Mouse (Mus musculus): Measurements from ENCODE around the gene Tbc1d13. TPM values are rescaled to one million over a fixed set of nuclear protein-coding genes. Genes with fewer than 3 reads are reported as not detected.
"Not testable (repeated sequence)": the region's sequence is repeated elsewhere in the genome, so short reads cannot be mapped to it uniquely, and the experiment has no call there.

Gene Tbc1d13
- polyA plus RNA-seq, 1 experiment from 2014 or later, result 11.3 TPM

DNA sequence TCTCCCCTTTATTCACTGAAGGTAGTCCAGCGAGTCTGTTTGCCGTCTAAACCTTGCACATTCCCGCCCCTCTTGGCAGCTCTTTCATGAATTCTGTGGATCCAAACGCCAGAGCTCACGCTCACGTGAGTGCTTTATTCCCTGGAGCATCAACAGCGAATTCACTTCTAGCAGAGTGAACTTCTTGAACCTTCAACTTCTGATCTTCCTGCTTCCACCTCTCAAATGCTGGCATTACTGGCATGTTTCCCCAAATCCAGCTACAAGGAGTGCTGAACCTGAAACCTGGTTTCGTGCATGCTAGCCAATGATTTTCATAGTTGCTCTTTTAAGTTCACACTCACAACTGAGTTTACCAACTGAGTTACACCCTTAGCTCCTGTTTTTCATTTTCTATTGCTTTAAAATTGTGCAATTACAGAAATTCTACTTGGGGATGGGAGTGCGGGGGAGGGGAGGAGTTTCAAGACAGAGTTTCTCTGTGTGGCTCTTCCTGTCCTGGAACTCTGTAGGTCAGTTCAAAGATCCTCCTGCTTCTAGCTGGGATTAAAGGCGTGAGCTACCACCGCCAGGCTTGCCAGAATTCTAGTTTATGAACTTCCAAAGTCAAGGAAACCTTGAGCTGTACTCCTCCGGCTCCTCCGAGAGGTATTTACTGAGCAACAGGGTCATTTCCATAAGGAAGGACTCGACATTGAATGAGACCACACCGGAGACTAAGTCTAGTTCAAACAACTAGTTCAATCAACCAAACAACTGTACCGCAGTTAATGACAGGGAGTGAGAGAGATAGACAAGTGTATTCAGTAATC lies 539 bp upstream of the Tbc1d13 start:
- Histone ChIP-seq H3K4me2 (peak overlapping the region; percentile 93), H3K9ac (replicated peaks) (peak overlapping the region; percentile 29), H3K36me3 (peaks cover 17% of the 10 kb centered on the region), H3K9me3 (replicated peaks) (no peaks in the 10 kb centered on the region), H3K27ac (replicated peaks) (no peak overlapping the region; the same call in none of the 2 replicates), H3K4me1 (peaks cover 42% of the 10 kb centered on the region), H3K27me3 (replicated peaks) (no peaks in the 10 kb centered on the region), H3K4me3 (replicated peaks) (peak overlapping the region; percentile 86)
- ATAC-seq (ENCODE audit: low FRiP score), result peak; percentile 15; the same call in 1 of the 2 replicates
- 27% methylated on average over 16 of the region's 16 CpGs for WGBS

DNA sequence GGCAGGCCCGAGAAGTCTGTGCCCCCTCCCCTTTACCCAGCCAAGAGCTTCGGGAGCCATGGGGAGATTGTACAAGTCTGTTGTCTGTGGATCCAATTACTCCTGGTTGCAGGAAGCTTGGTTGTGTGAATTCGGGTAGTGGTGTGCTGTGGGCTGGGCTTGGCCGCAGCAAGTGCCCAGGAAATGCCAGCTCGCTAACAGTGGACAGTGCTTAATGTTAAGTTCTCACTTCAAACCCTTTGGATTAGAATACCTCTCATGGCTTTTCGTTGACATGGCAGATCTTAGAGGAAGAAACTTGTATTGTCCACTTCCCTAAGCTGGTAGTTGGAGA lies 799 bp downstream of the Tbc1d13 start:
- H3K27ac ChIP-seq (replicated peaks), result peak overlapping the region; percentile 87
- 23% methylated on average over 6 of the region's 6 CpGs for WGBS
- H3K27me3 ChIP-seq (replicated peaks), result no peaks in the 10 kb centered on the region
- H3K4me2 ChIP-seq, result peak overlapping the region; percentile 93
- H3K9me3 ChIP-seq (replicated peaks), result no peaks in the 10 kb centered on the region
- ATAC-seq (ENCODE audit: low FRiP score), result peak; percentile 28; the same call in 1 of the 2 replicates
- H3K36me3 ChIP-seq, result peaks cover 17% of the 10 kb centered on the region
- H3K9ac ChIP-seq (replicated peaks), result peak overlapping the region; percentile 76
- peaks cover 42% of the 10 kb centered on the region for H3K4me1 ChIP-seq
- peak overlapping the region; percentile 86 for H3K4me3 ChIP-seq (replicated peaks)

DNA sequence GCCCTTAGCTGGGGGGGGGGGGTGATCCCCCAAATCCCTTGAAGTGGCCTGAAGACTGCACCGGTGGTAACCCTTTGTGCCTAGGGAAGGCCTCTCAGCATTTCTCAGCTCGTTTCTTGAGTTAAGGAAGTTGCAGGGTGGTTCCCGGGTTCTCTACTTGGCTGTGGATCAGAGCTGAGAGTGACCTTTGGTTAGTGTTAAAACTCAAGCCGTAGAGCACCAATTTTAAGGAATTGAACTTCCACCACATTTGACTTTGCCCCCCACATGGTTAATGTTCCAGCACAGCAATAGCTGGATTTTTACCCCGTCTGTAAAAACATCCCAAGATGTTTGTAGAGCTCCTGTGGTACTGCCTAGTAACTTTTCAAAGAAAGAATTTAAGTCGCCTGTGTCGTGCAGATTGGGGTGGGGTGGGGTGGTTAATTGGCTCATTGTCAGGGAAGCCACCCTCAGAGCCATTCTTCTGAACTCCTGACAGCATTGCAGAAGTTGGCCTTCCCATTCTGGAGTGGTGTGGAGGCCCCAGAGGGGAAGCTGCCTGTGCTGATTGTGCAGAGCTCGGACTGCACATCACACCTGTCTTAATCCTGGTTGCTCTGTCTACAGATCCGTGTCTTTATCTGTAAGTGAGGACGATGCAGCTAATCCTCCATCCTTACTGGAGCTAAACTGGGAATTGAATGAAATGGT lies 1.5 kb downstream of the Tbc1d13 start:
- H3K4me2 ChIP-seq, result peak overlapping the region; percentile 93
- peak overlapping the region; percentile 76 for H3K9ac ChIP-seq (replicated peaks)
- no peaks in the 10 kb centered on the region for H3K27me3 ChIP-seq (replicated peaks)
- peak overlapping the region; percentile 87; the same call in 1 of the 2 replicates for H3K27ac ChIP-seq (replicated peaks)
- peak overlapping the region; percentile 86 for H3K4me3 ChIP-seq (replicated peaks)
- H3K4me1 ChIP-seq, result peaks cover 42% of the 10 kb centered on the region
- peaks cover 18% of the 10 kb centered on the region for H3K36me3 ChIP-seq
- no peak for ATAC-seq (ENCODE audit: low FRiP score)
- H3K9me3 ChIP-seq (replicated peaks), result no peaks in the 10 kb centered on the region
- 47% methylated on average over 10 of the region's 10 CpGs for whole genome bisulfite sequencing

DNA sequence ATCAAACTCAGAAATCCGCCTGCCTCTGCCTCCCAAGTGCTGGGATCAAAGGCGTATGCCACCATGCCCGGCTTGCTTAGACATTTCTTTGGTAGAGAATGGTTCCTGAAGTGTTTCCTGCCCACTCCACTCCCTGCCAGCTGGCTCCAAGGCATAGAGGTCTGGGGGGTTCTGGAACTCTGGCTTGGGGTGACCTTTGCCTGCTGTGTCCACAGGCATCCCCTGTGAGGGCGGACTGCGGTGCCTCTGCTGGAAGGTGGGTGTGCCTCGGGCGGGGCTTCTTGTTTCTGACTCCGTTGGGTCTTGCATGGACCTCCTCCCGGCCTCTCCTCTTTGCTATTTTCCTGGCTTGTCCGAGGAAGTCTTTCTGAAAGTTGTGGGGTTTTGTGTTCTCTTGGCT lies 2.9 kb downstream of the Tbc1d13 start:
- no peak overlapping the region for H3K27ac ChIP-seq (replicated peaks)
- H3K36me3 ChIP-seq, result peaks cover 32% of the 10 kb centered on the region
- H3K9ac ChIP-seq (replicated peaks), result no peak overlapping the region
- H3K4me2 ChIP-seq, result no peak overlapping the region
- 92% methylated on average over 10 of the region's 10 CpGs for WGBS
- H3K4me3 ChIP-seq (replicated peaks), result no peak overlapping the region
- ATAC-seq (ENCODE audit: low FRiP score), result no peak
- H3K27me3 ChIP-seq (replicated peaks), result no peaks in the 10 kb centered on the region
- H3K4me1 ChIP-seq, result peaks cover 42% of the 10 kb centered on the region
- H3K9me3 ChIP-seq (replicated peaks), result no peaks in the 10 kb centered on the region

DNA sequence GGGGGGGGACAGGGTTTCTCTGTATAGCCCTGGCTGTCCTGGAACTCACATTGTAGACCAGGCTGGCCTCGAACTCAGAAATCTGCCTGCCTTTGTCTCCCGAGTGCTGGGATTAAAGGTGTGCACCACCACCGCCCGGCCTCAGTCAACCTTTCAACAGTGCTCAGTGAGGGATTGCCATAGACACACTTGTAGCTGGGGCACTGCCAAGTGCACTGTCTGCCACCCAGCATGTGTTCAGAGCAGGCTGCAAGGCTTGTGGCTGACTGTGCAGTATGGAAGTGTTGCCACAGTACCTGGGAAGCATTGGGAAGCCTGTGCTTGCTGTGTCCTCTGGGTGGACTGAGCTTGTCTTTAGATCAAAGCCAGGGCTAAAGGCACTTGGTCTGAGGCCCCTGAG lies 6.5 kb downstream of the Tbc1d13 start:
- H3K36me3 ChIP-seq, result peaks cover 67% of the 10 kb centered on the region
- H3K9ac ChIP-seq (replicated peaks); ATAC-seq (ENCODE audit: low FRiP score): not testable (repeated sequence)

DNA sequence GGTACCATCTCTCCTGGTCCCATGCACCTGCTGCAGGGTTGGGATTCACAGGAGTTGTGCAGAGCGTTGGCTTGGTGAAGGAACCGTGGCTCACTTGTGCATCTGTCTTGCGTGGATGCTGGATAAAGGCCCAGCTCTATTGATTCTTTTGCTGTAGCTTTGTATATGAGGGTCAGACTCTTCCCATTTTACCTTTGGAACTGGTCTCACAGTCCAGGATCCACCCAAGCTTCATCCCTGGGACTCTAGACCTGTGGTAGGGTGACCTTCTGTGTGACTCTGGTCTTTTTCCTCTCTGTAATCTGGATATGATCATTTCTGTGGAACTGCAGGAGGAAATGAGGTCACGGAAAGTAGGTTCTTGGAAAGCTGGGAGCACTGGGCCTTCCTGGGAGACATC lies 10.9 kb downstream of the Tbc1d13 start:
- peaks cover 91% of the 10 kb centered on the region for H3K36me3 ChIP-seq

More for the DNA sequence above, 6.5 kb downstream of the Tbc1d13 start:
- H3K27me3 ChIP-seq (replicated peaks); H3K27ac ChIP-seq (replicated peaks); H3K9me3 ChIP-seq (replicated peaks); H3K4me2 ChIP-seq; H3K4me3 ChIP-seq (replicated peaks): not testable (repeated sequence)
- peaks cover 24% of the 10 kb centered on the region for H3K4me1 ChIP-seq
- 93% methylated on average over 4 of the region's 4 CpGs for WGBS

DNA sequence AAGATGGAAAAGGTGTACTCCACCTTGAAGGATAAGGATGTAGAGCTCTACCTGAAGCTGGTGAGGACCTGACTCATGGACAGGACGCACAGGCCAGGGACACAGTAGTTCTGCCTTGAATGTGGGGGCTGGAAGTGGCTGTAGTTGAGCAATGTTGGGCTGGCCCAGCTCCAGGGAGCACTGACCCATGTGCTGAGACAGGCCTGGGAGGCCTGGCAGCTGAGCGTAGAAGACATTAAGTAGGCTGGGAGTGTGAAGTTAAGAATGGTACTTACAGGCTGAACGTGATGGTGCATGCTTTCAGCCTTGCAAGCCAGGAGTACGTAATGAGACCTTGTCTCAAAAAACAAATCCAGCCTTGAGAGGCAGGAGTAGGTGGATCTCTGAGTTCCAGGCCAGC lies 13.9 kb downstream of the Tbc1d13 start:
- no peak for ATAC-seq (ENCODE audit: low FRiP score)
- H3K27ac ChIP-seq (replicated peaks), result no peak overlapping the region
- peaks cover 79% of the 10 kb centered on the region for H3K36me3 ChIP-seq
- no peak overlapping the region for H3K4me2 ChIP-seq
- no peaks in the 10 kb centered on the region for H3K9me3 ChIP-seq (replicated peaks)
- no peaks in the 10 kb centered on the region for H3K27me3 ChIP-seq (replicated peaks)
- no peak overlapping the region for H3K4me3 ChIP-seq (replicated peaks)
- H3K9ac ChIP-seq (replicated peaks), result no peak overlapping the region
- WGBS, result 87% methylated on average over 4 of the region's 4 CpGs
- H3K4me1 ChIP-seq, result no peaks in the 10 kb centered on the region

More for the DNA sequence above, 10.9 kb downstream of the Tbc1d13 start:
- 96% methylated on average over 4 of the region's 4 CpGs for WGBS
- no peaks in the 10 kb centered on the region for H3K4me1 ChIP-seq
- H3K27me3 ChIP-seq (replicated peaks), result no peaks in the 10 kb centered on the region
- no peak overlapping the region for H3K9ac ChIP-seq (replicated peaks)
- H3K27ac ChIP-seq (replicated peaks), result no peak overlapping the region
- H3K9me3 ChIP-seq (replicated peaks), result no peaks in the 10 kb centered on the region
- H3K4me2 ChIP-seq, result no peak overlapping the region
- H3K4me3 ChIP-seq (replicated peaks), result no peak overlapping the region
- ATAC-seq (ENCODE audit: low FRiP score), result no peak

DNA sequence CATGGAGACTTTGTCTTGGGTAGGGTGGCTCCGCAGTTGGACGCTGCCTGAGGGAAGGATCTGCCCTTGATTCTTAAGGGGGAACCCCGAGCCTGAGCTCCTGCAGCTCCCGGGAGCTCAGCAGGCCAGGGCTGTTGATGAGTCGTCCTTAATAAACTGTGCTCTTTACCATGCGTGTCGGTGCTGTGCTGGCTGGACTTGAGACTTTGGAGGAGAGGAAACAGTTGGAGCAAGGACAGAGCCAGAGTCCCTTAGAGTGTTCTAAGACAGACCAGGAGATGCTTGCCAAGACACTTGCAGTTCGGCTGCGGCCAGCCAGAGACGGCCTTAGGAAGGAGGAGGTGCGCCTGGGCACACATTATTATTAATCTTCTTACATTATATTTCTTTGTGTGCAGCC lies 18.3 kb downstream of the Tbc1d13 start:
- H3K9ac ChIP-seq (replicated peaks), result no peak overlapping the region
- 90% methylated on average over 11 of the region's 11 CpGs for WGBS
- no peak overlapping the region for H3K4me2 ChIP-seq
- H3K27ac ChIP-seq (replicated peaks), result no peak overlapping the region
- no peak for ATAC-seq (ENCODE audit: low FRiP score)
- H3K36me3 ChIP-seq, result peaks cover 39% of the 10 kb centered on the region
- H3K4me1 ChIP-seq, result no peaks in the 10 kb centered on the region
- no peaks in the 10 kb centered on the region for H3K27me3 ChIP-seq (replicated peaks)
- no peaks in the 10 kb centered on the region for H3K9me3 ChIP-seq (replicated peaks)
- H3K4me3 ChIP-seq (replicated peaks), result no peak overlapping the region

DNA sequence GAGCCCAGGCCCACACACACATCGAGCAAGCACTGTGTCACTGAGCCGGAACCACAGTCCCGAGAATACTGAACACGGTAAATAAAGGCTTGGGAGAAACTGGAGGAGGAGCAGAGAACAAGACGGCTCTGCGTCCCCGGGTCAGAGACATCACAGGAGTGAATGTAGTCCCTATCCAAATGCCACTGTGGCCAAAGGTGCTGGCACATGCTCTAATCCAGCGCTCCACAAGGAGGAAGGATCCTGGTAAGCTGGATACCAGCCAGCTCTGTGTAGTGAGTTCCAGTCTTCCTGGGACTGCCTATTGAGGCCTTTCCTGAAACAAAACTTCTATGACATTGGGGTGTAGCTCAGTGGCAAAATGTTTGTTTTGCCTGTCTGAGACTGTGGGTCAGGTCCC lies 19.1 kb downstream of the Tbc1d13 start:
- no peak for ATAC-seq (ENCODE audit: low FRiP score)
- H3K4me1 ChIP-seq, result no peaks in the 10 kb centered on the region
- peaks cover 31% of the 10 kb centered on the region for H3K36me3 ChIP-seq
- WGBS, result 78% methylated on average over 8 of the region's 8 CpGs
- H3K27me3 ChIP-seq (replicated peaks), result no peaks in the 10 kb centered on the region
- no peak overlapping the region for H3K27ac ChIP-seq (replicated peaks)
- no peak overlapping the region for H3K4me3 ChIP-seq (replicated peaks)
- no peak overlapping the region for H3K9ac ChIP-seq (replicated peaks)
- no peaks in the 10 kb centered on the region for H3K9me3 ChIP-seq (replicated peaks)
- H3K4me2 ChIP-seq, result no peak overlapping the region

DNA sequence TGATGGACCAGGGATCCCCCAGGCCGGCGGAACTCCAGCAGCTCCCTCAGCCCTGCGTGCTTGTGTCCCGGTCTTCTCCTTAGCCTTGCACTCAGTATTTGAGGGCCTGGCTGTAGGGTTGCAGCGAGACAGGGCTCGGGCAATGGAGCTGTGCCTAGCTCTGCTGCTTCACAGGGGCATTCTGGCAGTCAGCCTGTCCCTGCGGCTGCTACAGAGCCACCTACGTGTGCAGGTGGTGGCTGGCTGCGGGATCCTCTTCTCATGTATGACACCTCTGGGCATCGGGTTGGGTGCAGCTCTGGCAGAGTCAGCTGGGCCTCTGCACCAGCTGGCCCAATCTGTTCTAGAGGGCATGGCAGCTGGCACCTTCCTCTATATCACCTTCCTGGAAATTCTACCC lies 26.3 kb downstream of the Tbc1d13 start:
- H3K9ac ChIP-seq (replicated peaks); H3K27me3 ChIP-seq (replicated peaks); H3K4me3 ChIP-seq (replicated peaks); H3K4me1 ChIP-seq; H3K4me2 ChIP-seq; H3K9me3 ChIP-seq (replicated peaks); H3K27ac ChIP-seq (replicated peaks); H3K36me3 ChIP-seq: not testable (repeated sequence)
- 85% methylated on average over 8 of the region's 10 CpGs for WGBS
- ATAC-seq (ENCODE audit: low FRiP score), result 0 out of 2 replicates have a peak, but pooled peaks have one; percentile 31

DNA sequence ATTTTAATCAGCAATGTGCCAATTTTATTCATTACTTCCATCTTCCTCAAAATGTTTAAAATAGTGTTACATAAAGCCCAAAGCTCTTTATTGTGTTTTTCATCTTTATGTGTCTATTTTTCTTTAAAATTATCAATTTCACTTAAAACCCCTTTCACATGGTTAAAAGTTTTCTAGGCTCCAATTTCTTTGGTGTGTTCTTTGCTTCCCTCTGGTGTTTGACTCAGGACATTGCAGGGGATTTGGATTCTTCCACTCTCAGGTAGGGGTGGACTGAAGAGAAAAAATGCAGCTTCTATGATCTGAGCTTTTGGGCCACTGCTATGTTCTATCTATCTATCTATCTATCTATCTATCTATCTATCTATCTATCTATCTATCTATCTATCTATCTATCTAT lies 28.3 kb downstream of the Tbc1d13 start:
- H3K9me3 ChIP-seq (replicated peaks), result peaks cover 4% of the 10 kb centered on the region; the same call in 1 of the 2 replicates
- ATAC-seq (ENCODE audit: low FRiP score), result no peak
- H3K4me3 ChIP-seq (replicated peaks), result no peak overlapping the region
- H3K4me2 ChIP-seq, result no peak overlapping the region
- no peaks in the 10 kb centered on the region for H3K27me3 ChIP-seq (replicated peaks)
- no peaks in the 10 kb centered on the region for H3K36me3 ChIP-seq
- no peak overlapping the region for H3K9ac ChIP-seq (replicated peaks)
- H3K4me1 ChIP-seq, result peaks cover 3% of the 10 kb centered on the region; the same call in 1 of the 2 replicates
- no peak overlapping the region for H3K27ac ChIP-seq (replicated peaks)

All from neural tube, embryonic 15.5 days (tissue).